Mouse (Mus musculus) limb, embryonic 14.5 days (tissue): ENCODE data around the gene Ctr9. TPM values are rescaled to one million over a fixed set of nuclear protein-coding genes. Genes with fewer than 3 reads are reported as not detected.

Source experiments
- ATAC-seq: fragments of 200-750 bp; cut with Nextera tagmentation; 2 replicates; pipeline ENCODE4 v1.8.0; 2017; ENCODE audit warnings: low read depth, moderate number of reproducible peaks, moderate TSS enrichment; ENCODE audit not compliant: low FRiP score
- DNase-seq: peaks from one replicate; pipeline ENCODE4 v3.0.0-alpha.2; 2015; ENCODE audit warnings: low spot score
- H3K27ac ChIP-seq: fragments of 300-500 bp; sonication (generic); replicated peaks from 2 replicates; pipeline ENCODE4 v1.5.1; 2014; ENCODE audit warnings: low read depth, mild to moderate bottlenecking, low read length, moderate library complexity, mixed read lengths
- H3K27me3 ChIP-seq: fragments of 300-500 bp; sonication (generic); 2 replicates; pipeline ENCODE4 v1.6.1; 2014; ENCODE audit warnings: low read length, mixed read lengths; ENCODE audit not compliant: control insufficient read depth, insufficient read depth
- H3K36me3 ChIP-seq: fragments of 300-500 bp; sonication (generic); 2 replicates; pipeline ENCODE4 v1.6.1; 2014; ENCODE audit warnings: mild to moderate bottlenecking, low read length, moderate library complexity, mixed read lengths; ENCODE audit not compliant: control insufficient read depth, insufficient read depth
- H3K4me1 ChIP-seq: fragments of 300-500 bp; sonication (generic); 2 replicates; pipeline ENCODE4 v1.6.1; 2014; ENCODE audit warnings: antibody characterized with exemption, low read length, mixed read lengths; ENCODE audit not compliant: control insufficient read depth, insufficient read depth
- H3K4me2 ChIP-seq: fragments of 300-500 bp; sonication (generic); replicated peaks from 2 replicates; pipeline ENCODE4 v1.6.1; 2014; ENCODE audit warnings: low read depth, mild to moderate bottlenecking, low read length, moderate library complexity; ENCODE audit not compliant: severe bottlenecking
- H3K4me3 ChIP-seq: fragments of 300-500 bp; sonication (generic); replicated peaks from 2 replicates; pipeline ENCODE4 v1.5.1; 2014; ENCODE audit warnings: low read length
- H3K9ac ChIP-seq: fragments of 300-500 bp; sonication (generic); 2 replicates; pipeline ENCODE4 v1.6.1; 2014; ENCODE audit warnings: mild to moderate bottlenecking, low read depth, low read length, moderate library complexity; ENCODE audit not compliant: severe bottlenecking
- H3K9me3 ChIP-seq: fragments of 300-500 bp; sonication (generic); 2 replicates; pipeline ENCODE4 v1.6.1; 2016; ENCODE audit warnings: low read length; ENCODE audit not compliant: control insufficient read depth
- POLR2A ChIP-seq: fragments of 200-500 bp; IDR thresholded peaks from 2 replicates; pipeline ENCODE4 v1.8.0; 2012; ENCODE audit warnings: inconsistent platforms, mild to moderate bottlenecking, moderate library complexity, borderline replicate concordance; ENCODE audit not compliant: insufficient read depth, insufficient read length; ENCODE audit errors: extremely low read depth
- WGBS: fragments of 180-500 bp; shearing (Covaris S2); extraction: QIAGEN DNeasy Blood & Tissue Kit; methylation state at CpG from one replicate; pipeline ENCODE4 v1.1.7; 2014; 5-methylcytosine and 5-hydroxymethylcytosine counted together
- polyA plus RNA-seq, 2 experiments: library from polyadenylated mRNA; depleted of rRNA in 1 of 2; stranded (reverse) in 1 of 2; unstranded in 1 of 2; fragments of >200 nt; fragmentation: Nextera tagmentation in 1 of 2; extraction: Ambion mirVana in 1 of 2; gene quantifications; 2 replicates each; pipeline versions ENCODE4 v1.2.1 to v1.2.3; 2012 to 2014

Gene Ctr9
- 29.8 and 36.0 TPM in 2 replicates for polyA plus RNA-seq (2012; rRNA removed)
- polyA plus RNA-seq (2014; fragmentation: Nextera tagmentation; extraction: Ambion mirVana) = 57.6 and 67.0 TPM in 2 replicates

DNA sequence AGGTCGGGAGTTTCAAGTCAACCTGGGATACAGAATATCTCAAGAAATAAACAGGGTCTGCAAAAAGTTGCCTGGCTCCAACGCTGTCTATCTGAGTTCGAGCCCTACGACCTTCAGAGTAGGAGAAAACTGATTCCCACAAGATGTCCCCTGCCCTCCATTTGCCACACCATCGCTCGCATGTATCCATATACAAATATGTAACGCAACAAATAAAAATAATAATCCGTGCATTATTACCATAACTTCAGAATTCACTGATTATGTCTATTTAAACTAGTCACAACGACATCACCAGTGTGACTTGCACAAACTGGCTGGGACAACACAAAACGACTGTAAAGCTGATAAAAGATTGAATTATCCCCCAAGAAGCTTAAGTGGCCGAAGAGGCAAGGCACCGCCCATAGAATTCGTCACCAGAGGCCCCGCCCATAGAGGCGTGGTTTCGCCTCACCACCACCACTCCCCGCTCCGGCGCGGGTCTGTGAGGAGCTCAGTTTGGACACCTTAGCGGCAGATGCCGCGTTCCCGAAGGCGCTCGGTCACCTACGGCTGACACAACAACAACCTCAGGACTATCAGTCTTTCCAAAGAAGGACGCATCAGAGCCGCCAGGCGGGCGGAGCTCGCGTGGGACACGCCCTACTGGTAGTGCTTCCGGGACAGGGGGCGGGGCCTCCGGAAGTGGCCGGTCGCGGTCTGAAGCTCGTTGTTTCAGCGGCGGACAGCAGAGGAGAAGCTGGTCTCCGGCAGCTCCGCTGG, at the start of gene Ctr9:
TSS of gene Ctr9 (plus strand) at position 671 of the 765 bp plus-strand sequence.
- Histone ChIP-seq H3K27ac (peak within 1 kb of the TSS; percentile 86), H3K9me3 (no peaks in the 10 kb centered on the region), H3K9ac (peak within 1 kb of the TSS; percentile 78), H3K27me3 (no peaks in the 10 kb centered on the region), H3K36me3 (peaks cover 17% of the 10 kb centered on the region), H3K4me1 (peaks cover 9% of the 10 kb centered on the region; the same call in 1 of the 2 replicates), H3K4me2 (peak within 1 kb of the TSS; percentile 77), H3K4me3 (peak within 1 kb of the TSS; percentile 92)
- ATAC-seq (peak; percentile 97), DNase-seq (peak; percentile 92)
- peak; percentile 81; the same call in 1 of the 2 replicates for TF ChIP-seq POLR2A
- 5% methylated on average over 45 of the region's 45 CpGs for WGBS

DNA sequence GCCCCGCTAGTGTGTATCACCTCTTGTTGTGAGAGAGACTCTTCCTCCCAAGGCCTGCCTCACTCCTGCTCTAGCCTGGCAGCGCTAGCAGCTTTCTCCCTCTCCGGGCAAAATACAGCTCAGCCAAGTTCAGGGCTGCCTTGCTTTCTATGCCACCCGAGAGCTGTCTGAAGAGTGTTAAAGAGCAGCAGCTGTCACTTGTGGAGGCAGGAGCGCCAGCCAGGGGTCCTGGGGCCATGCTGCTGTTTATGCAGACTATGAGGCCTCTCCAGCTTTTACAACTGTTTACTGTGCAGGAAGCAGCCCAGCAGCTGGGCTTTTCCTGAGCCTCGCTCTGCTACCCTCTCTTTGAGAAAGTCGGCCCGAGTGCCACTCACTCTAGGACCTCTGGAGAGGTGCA, 47.7 kb upstream of the Ctr9 start:
- no peaks in the 10 kb centered on the region for H3K36me3 ChIP-seq
- ATAC-seq = peak; percentile 42; the same call in 1 of the 2 replicates
- peak; percentile 52 for DNase-seq
- H3K4me1 ChIP-seq = peaks cover 6% of the 10 kb centered on the region
- no peaks in the 10 kb centered on the region for H3K9me3 ChIP-seq
- no peak overlapping the region for H3K4me3 ChIP-seq
- no peaks in the 10 kb centered on the region for H3K27me3 ChIP-seq
- no peak overlapping the region for H3K4me2 ChIP-seq
- 32% methylated on average over 8 of the region's 8 CpGs for WGBS
- no peak overlapping the region; the same call in 1 of the 2 replicates for H3K27ac ChIP-seq
- H3K9ac ChIP-seq = no peak overlapping the region
- no peak for TF ChIP-seq POLR2A

DNA sequence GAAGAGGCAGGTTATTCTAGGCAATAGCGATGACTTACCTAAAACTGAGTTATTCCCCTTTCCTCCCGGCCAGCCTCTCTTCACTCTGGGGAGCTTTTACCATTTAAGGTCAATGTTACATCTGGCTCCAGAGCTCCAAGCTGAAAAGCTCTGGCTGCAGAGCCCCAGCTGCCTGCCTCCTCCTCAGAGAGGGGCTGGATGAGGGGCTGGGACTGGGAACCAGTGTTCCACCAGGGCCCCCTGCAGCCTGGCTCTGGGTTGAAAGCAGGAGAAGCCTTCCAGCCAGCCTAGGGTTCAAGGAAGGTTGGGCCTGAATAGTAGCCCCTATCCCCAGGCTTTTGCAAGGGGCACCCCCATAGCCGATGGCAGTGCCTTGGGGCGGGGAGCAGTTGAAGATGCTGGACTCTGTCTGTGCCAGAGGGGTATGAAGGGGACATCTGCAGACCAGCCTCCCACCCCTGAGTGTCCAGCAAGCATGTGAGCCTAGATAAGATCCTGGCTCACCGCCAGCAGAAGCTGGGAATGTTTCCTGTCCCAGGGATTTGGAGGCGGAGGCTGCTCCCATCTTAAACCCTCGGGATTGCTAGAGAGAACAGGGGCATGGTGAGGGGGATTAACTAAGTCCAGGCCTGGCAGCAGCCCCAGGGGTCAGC, 46.6 kb upstream of the Ctr9 start, which contains the start of gene Mrvi1:
TSS of gene Mrvi1 (minus strand) at position 409 of the 653 bp plus-strand sequence.
- peak; percentile 51 for DNase-seq
- peak within 1 kb of the TSS; percentile 8; the same call in 1 of the 2 replicates for H3K4me2 ChIP-seq

DNA sequence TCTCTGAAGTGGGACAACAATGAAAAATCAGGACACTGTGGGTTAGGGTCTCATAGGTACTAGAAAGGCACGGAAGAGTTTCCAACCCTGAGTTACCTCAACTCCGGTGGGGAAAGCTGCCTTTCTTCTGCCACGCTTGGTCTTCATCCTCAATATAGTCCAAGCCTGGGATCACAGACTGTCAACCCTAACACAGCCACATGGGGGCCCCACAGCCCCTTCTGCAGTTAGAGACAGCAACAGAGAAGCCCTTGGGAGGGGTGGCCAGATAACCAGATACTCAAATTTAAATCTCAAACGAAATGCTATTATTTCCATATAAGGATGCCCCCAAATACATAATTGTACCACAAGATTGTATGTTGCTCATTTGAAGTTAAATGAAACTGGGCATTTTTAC, 46.0 kb upstream of the Ctr9 start:
- DNase-seq = peak; percentile 18
- H3K36me3 ChIP-seq = no peaks in the 10 kb centered on the region
- no peak overlapping the region for H3K4me2 ChIP-seq
- no peak overlapping the region for H3K27ac ChIP-seq
- TF ChIP-seq POLR2A = no peak
- H3K9me3 ChIP-seq = no peaks in the 10 kb centered on the region
- no peaks in the 10 kb centered on the region for H3K27me3 ChIP-seq
- 70% methylated on average over 4 of the region's 4 CpGs for WGBS
- peaks cover 6% of the 10 kb centered on the region for H3K4me1 ChIP-seq
- no peak overlapping the region for H3K4me3 ChIP-seq
- ATAC-seq = no peak
- H3K9ac ChIP-seq = no peak overlapping the region

More for the DNA sequence above, 46.6 kb upstream of the Ctr9 start, which contains the start of gene Mrvi1:
- TF ChIP-seq POLR2A = no peak
- 31% methylated on average over 7 of the region's 7 CpGs for WGBS
- H3K9me3 ChIP-seq = no peaks in the 10 kb centered on the region
- peaks cover 6% of the 10 kb centered on the region for H3K4me1 ChIP-seq
- ATAC-seq = peak; percentile 59; the same call in 1 of the 2 replicates
- peak within 1 kb of the TSS; percentile 27; the same call in 1 of the 2 replicates for H3K27ac ChIP-seq
- no peak within 1 kb of the TSS for H3K9ac ChIP-seq
- no peak within 1 kb of the TSS for H3K4me3 ChIP-seq
- no peaks in the 10 kb centered on the region for H3K27me3 ChIP-seq
- no peaks in the 10 kb centered on the region for H3K36me3 ChIP-seq

DNA sequence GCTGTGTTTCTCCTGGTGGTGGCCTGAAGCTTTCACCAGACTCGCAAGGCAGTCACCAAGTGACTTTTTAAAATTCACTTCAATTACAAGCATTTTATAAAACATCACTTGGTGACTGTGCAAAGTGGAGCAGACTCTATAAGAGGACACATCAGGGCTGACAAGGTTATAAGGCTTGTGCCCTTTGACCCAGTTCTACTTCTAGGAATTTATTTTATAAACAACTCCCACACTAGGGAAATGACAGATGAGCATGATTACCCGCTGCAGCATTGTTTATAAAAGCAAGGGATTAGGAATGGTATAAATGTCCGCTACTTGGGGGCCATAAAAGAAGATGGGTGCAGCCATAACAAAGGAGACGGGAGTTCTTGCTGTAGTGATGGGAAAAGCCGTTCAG, 45.1 kb upstream of the Ctr9 start:
- ATAC-seq = no peak
- H3K4me1 ChIP-seq = peaks cover 6% of the 10 kb centered on the region
- H3K9me3 ChIP-seq = no peaks in the 10 kb centered on the region
- WGBS = 66% methylated on average over 5 of the region's 5 CpGs
- H3K36me3 ChIP-seq = no peaks in the 10 kb centered on the region
- H3K4me2 ChIP-seq = no peak overlapping the region
- no peak overlapping the region for H3K9ac ChIP-seq
- no peak for TF ChIP-seq POLR2A
- H3K27ac ChIP-seq = no peak overlapping the region
- DNase-seq = no peak
- H3K27me3 ChIP-seq = no peaks in the 10 kb centered on the region
- no peak overlapping the region for H3K4me3 ChIP-seq
